Mouse (Mus musculus) G1E (cell line): ENCODE data around the gene Mark2.

ENCODE experiments used
- CTCF ChIP-seq: IDR thresholded peaks from 2 replicates; pipeline ENCODE4 v1.5.1; 2012; ENCODE audit warnings: low read depth, low read length, inconsistent platforms, mixed read lengths
- TAL1 ChIP-seq: conservative IDR thresholded peaks from 2 replicates; pipeline ENCODE4 v1.6.1; 2012; ENCODE audit warnings: low read depth, low read length, inconsistent platforms, mixed read lengths

GRCm38 (mm10) chr19:7374491-7374890, 32.8 kb upstream of the Mark2 start:
- TF ChIP-seq CTCF (no peak), TAL1 (no peak)
